Mouse (Mus musculus) layer of hippocampus, postnatal 14 days (tissue): ENCODE measurements at regions not wholly inside any gene's neighbourhood (a gene's known extent, or its start where the extent isn't known, plus 50 kb on each side); places are given as distances from the start of the nearest gene placed in this dataset.
A peak's percentile ranks its signal among the peaks of the same experiment; 100 is the strongest.

Experiments
- DNase-seq, 2 experiments: peaks; one replicate each; pipeline ENCODE4 v3.0.0; 2021 to 2022; ENCODE audit warnings: low spot score in 2 of 2, mixed read lengths in 1 of 2

- DNase-seq, result no peak
Measured at GRCm38 (mm10) chr9:104496220-104496619, 50.9 kb upstream of the Cpne4 start.

DNA sequence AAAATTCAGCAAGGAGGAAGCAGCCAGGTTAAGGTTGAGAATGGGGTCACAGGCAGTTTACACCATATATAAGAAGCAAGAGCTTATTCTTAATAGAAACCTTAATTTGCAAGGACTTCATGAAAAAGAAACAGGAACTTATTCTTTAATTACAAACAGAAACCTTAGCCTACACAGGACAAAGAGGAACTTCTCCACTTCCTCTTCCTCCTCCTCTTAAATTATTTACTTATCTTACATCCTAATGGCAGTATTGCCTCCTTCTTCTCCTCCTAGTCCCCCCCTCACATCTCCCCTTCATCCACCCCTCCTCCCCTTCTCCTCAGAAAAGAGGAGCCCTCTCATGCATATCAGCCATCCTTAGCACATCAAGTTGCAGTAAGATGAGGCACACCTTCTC, 56.4 kb upstream of the Cpne4 start:
- DNase-seq, result no peak

GRCm38 (mm10) chr9:104489383-104489782, 57.7 kb upstream of the Cpne4 start:
- no peak for DNase-seq

DNA sequence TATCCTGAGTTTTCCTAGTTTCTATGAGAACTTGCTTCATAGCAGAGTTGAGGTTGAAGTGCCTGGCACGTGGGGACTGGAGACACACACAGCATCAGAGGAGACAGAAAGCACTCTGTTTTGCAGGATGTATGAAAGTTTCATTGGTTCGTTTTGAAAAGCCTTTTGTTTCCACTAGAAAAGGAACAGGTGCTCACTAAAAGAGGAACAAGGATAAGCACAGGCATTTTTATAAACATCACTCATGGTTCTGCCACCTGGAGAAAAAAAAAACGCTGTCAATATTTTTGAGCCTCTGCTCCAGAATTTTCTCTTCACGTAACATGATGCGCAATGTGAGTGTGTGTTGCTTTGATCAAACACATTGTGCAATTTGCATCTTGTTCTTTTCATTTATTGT, 64.6 kb upstream of the Cpne4 start:
- DNase-seq, result no peak

DNA sequence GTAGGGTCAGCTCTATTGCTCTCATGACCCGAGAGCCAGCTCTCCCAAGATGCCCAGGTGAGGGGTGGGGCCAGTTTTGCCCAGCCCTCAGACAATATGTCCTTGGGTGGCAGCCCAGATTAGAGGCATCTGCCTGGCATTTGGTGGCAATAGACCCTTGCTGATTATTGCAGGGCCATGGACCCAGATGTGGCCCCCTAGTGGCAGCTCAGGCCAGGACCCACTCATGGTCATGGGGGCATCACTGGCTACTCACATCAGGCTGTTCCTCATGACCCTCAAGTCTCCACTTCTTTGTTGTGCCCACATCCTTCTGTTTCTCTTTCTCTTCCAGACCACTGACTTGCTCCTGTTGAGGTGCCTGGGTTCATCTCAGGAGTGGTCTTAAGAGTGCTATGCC, 66.4 kb upstream of the Cpne4 start:
- DNase-seq, result no peak

GRCm38 (mm10) chr9:104474831-104475230, 72.3 kb upstream of the Cpne4 start:
- DNase-seq, result no peak

- no peak for DNase-seq
Measured at GRCm38 (mm10) chr9:104467238-104467637, 79.8 kb upstream of the Cpne4 start.

GRCm38 (mm10) chr9:104463701-104464100, 83.4 kb upstream of the Cpne4 start:
- no peak for DNase-seq

- no peak for DNase-seq
Measured at GRCm38 (mm10) chr9:104460133-104460532, 87.0 kb upstream of the Cpne4 start.

- peak in 1 of 2 experiments; percentile 4 for DNase-seq
Measured at GRCm38 (mm10) chr9:104457635-104458034, 89.5 kb upstream of the Cpne4 start.

GRCm38 (mm10) chr9:104448577-104449165, 98.4 kb upstream of the Cpne4 start:
- no peak for DNase-seq

DNA sequence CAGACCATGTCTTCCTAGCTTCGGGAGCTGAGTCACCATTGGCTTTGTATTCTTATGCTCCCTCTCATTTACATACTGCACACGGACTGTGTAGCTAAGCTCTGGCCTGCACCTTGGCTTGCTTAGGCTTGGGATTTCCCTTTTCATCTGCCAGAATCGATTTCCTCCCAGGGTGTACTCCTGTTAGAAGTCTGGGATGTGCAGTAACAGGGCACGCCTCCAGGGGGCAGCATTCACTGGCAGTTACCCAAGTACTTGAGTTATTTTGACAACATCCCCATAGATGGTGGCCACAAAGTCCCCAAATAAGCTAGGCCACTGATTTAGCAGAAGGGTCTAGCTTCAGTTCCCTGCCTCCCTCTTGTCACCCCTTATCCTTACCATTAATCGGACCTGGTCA, 102.2 kb upstream of the Cpne4 start:
- DNase-seq, result peak; percentile 23 to 32

- no peak for DNase-seq
Measured at GRCm38 (mm10) chr9:104443236-104443635, 103.8 kb upstream of the Cpne4 start.

DNA sequence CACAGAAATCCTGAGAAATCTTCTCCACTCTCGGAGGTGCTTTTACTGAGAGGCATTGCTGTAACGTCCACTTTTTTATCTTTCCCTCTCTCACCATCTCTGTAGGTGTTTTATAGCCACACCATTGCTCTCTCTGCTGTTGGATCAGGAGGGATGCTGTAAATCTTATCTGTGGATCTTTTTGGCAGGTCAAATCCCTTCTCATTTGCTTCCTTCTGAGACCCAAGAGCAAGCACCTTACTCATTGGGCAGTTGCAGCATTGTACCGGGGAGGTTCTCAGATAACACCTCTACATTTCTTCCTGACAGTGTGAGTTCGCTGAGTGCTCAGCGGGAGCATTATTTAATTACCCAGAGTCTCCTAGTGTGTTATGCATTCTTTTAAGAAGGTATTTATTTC, 75.5 kb upstream of the Acpp start:
- no peak for DNase-seq

GRCm38 (mm10) chr9:104410211-104410610, 72.7 kb upstream of the Acpp start:
- DNase-seq, result peak; percentile 70 to 73

GRCm38 (mm10) chr9:104409381-104409780, 71.8 kb upstream of the Acpp start:
- peak; percentile 5 to 6 for DNase-seq

GRCm38 (mm10) chr9:104408571-104409294, 71.2 kb upstream of the Acpp start:
- peak; percentile 54 to 61 for DNase-seq

- DNase-seq, result peak; percentile 3 to 10
Measured at GRCm38 (mm10) chr9:104407559-104408376, 70.2 kb upstream of the Acpp start.

DNA sequence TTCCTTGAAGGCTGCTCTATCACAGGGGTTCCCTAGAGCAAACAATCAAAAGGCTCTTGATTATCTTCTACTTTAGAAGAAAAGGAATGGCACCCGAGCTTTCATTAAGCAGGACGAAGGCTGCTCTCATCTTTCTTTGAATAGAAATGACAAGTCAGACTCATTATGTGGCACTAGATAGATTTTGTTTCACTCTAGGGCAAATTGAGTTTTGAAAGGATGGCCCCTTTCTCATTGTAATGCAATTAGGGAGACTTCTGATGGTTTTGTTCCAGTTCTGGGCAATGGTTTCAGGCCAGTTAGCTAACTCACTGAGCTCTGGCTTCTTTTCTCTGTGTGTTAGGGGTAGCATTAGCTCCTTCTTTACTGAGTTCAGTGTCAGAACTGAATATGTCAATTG, 69.5 kb upstream of the Acpp start:
- no peak for DNase-seq

DNA sequence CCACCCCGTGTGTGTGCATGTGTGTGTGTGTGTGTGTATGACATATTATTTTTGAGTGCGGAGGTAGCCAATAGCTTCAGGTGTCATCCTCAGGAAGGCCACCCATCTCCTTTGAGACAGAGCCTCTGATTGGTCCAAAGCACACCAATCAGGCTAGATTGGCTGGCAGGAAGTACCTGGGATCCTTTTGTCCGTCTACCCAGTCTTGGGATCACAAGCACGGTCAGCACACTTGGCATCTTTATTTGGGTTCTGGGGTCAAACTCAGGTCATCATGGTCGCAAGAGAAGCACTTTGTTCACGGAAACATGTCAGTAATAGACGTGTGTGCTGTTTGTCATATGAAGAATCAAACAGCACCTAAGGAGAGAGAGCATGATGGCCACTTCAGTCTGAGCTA, 68.9 kb upstream of the Acpp start:
- DNase-seq, result no peak

DNA sequence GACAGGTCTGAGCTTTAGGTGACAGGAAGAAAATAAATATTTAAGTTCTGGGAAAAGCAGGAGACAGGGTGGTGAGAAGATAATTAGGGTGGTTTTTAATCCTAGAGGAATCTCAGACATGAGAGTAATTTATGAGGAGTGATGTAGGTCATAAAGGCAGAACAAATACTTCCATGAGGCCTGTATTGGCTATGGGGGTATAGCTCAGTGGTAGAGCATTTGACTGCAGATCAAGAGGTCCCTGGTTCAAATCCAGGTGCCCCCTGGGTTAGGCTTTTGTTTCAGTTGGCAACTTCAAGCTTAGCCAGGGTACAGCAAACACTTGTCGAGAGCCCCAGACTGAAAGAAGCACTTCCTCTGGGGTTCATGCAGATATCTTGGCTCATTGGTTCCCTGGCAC, 66.3 kb upstream of the Acpp start:
- no peak for DNase-seq

DNA sequence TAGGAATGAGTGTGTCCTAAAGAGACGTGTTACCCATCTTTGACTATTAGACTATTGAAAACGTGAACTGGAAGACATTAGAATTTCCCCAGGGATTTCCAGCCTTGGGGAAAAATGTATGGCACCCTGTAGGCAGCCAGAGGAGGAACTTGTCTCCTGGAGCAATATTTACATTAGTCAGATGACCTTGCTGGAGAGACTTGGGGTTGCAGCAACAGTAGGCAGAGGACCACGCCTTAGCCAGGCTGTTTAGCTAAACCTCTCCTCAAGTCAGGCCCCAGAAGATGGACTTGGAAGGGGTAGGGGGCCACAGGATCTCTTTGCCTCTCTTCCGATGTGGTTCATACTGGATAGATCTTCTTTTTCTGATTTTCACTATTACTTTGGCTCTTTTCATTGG, 64.1 kb upstream of the Acpp start:
- no peak for DNase-seq
